Mouse (Mus musculus): ENCODE results near the gene Crocc.

The Crocc gene

GRCm38 (mm10) chr4:141060426-141061301 lies at the start of gene Crocc:
TSS of gene Crocc (minus strand) at chr4:141060550.
- DNase-seq (ENCODE audit: low read depth in 2 of 2, low spot score in 2 of 2): peak; percentile 98 to 99

- DNase-seq (ENCODE audit: low read depth in 2 of 2, low spot score in 2 of 2): no peak
These were observed 47.9 kb upstream of the Crocc start for GRCm38 (mm10) chr4:141108196-141108732.

- no peak for DNase-seq (ENCODE audit: low read depth in 2 of 2, low spot score in 2 of 2)
These were observed 46.3 kb upstream of the Crocc start for GRCm38 (mm10) chr4:141106526-141107183.

GRCm38 (mm10) chr4:141101855-141102254 lies 41.5 kb upstream of the Crocc start:
- no peak for DNase-seq (ENCODE audit: low read depth in 2 of 2, low spot score in 2 of 2)

GRCm38 (mm10) chr4:141101291-141101690 lies 40.9 kb upstream of the Crocc start:
- DNase-seq (ENCODE audit: low read depth in 2 of 2, low spot score in 2 of 2): no peak

- no peak for DNase-seq (ENCODE audit: low read depth in 2 of 2, low spot score in 2 of 2)
These were observed 39.6 kb upstream of the Crocc start for GRCm38 (mm10) chr4:141099956-141100355.

GRCm38 (mm10) chr4:141098935-141099334 lies 38.6 kb upstream of the Crocc start:
- DNase-seq (ENCODE audit: low read depth in 2 of 2, low spot score in 2 of 2): no peak

- DNase-seq (ENCODE audit: low read depth in 2 of 2, low spot score in 2 of 2): no peak
These were observed 36.4 kb upstream of the Crocc start for GRCm38 (mm10) chr4:141096710-141097109.

- no peak for DNase-seq (ENCODE audit: low read depth in 2 of 2, low spot score in 2 of 2)
These were observed 34.7 kb upstream of the Crocc start for GRCm38 (mm10) chr4:141095016-141095415.

- DNase-seq (ENCODE audit: low read depth in 2 of 2, low spot score in 2 of 2): no peak
These were observed 28.4 kb upstream of the Crocc start for GRCm38 (mm10) chr4:141088714-141089113.

- DNase-seq (ENCODE audit: low read depth in 2 of 2, low spot score in 2 of 2): no peak
These were observed 27.7 kb upstream of the Crocc start, which contains the start of gene Spata21 for GRCm38 (mm10) chr4:141088033-141088432. TSS of gene Spata21 (plus strand) at chr4:141088333.

GRCm38 (mm10) chr4:141086862-141087261 lies 26.5 kb upstream of the Crocc start:
- no peak for DNase-seq (ENCODE audit: low read depth in 2 of 2, low spot score in 2 of 2)

- no peak for DNase-seq (ENCODE audit: low read depth in 2 of 2, low spot score in 2 of 2)
These were observed 18.3 kb upstream of the Crocc start for GRCm38 (mm10) chr4:141078510-141079137.

- peak; percentile 95 to 96 for DNase-seq (ENCODE audit: low read depth in 2 of 2, low spot score in 2 of 2)
These were observed 17.5 kb upstream of the Crocc start, which contains the start of gene Necap2 for GRCm38 (mm10) chr4:141077681-141078509. TSS of gene Necap2 (minus strand) at chr4:141078357.

- no peak for DNase-seq (ENCODE audit: low read depth in 2 of 2, low spot score in 2 of 2)
These were observed 16.6 kb upstream of the Crocc start for GRCm38 (mm10) chr4:141076761-141077506.

GRCm38 (mm10) chr4:141074109-141074508 lies 13.8 kb upstream of the Crocc start:
- DNase-seq (ENCODE audit: low read depth in 2 of 2, low spot score in 2 of 2): no peak

GRCm38 (mm10) chr4:141073661-141074060 lies 13.3 kb upstream of the Crocc start:
- DNase-seq (ENCODE audit: low read depth in 2 of 2, low spot score in 2 of 2): no peak

GRCm38 (mm10) chr4:141072502-141072901 lies 12.2 kb upstream of the Crocc start:
- no peak for DNase-seq (ENCODE audit: low read depth in 2 of 2, low spot score in 2 of 2)

- DNase-seq (ENCODE audit: low read depth in 2 of 2, low spot score in 2 of 2): peak; percentile 28 to 51
These were observed 9.4 kb upstream of the Crocc start for GRCm38 (mm10) chr4:141069731-141070130.

GRCm38 (mm10) chr4:141068655-141069054 lies 8.3 kb upstream of the Crocc start:
- DNase-seq (ENCODE audit: low read depth in 2 of 2, low spot score in 2 of 2): no peak
